Mouse (Mus musculus) liver, adult 2 months (tissue): ENCODE data around the gene Uqcc1. TPM values are rescaled to one million over a fixed set of nuclear protein-coding genes. Genes with fewer than 3 reads are reported as not detected.

Experiments used
- DNase-seq: peaks from one replicate; pipeline ENCODE4 v3.0.0-alpha.2; 2011; ENCODE audit warnings: low read depth, low spot score; ENCODE audit errors: extremely low read depth
- H3K27ac ChIP-seq: fragments of 200-500 bp; replicated peaks from 2 replicates; pipeline ENCODE4 v1.5.1; 2012; ENCODE audit warnings: low read depth, mild to moderate bottlenecking, control low read depth, inconsistent platforms, low read length; ENCODE audit not compliant: insufficient read depth
- H3K27me3 ChIP-seq: fragments of 200-500 bp; 2 replicates; pipeline ENCODE4 v1.6.1; 2012; ENCODE audit warnings: mild to moderate bottlenecking, moderate library complexity, low read length, inconsistent platforms; ENCODE audit not compliant: control insufficient read depth, insufficient read depth
- H3K36me3 ChIP-seq: fragments of 200-500 bp; 2 replicates; pipeline ENCODE4 v1.6.1; 2012; ENCODE audit warnings: low read length, inconsistent platforms; ENCODE audit not compliant: control insufficient read depth, insufficient read depth
- H3K4me1 ChIP-seq: fragments of 200-500 bp; 2 replicates; pipeline ENCODE4 v1.6.1; 2011; ENCODE audit warnings: low read length; ENCODE audit not compliant: control insufficient read depth, insufficient read depth
- H3K4me3 ChIP-seq: fragments of 200-500 bp; 2 replicates; pipeline ENCODE4 v1.5.1; 2011; ENCODE audit warnings: low read depth, mild to moderate bottlenecking, control low read depth, low read length, moderate library complexity; ENCODE audit not compliant: insufficient read depth
- H3K79me2 ChIP-seq: fragments of 200-500 bp; 2 replicates; pipeline ENCODE4 v1.6.1; 2012; ENCODE audit warnings: inconsistent platforms, mild to moderate bottlenecking, low read length, moderate library complexity; ENCODE audit not compliant: control insufficient read depth, insufficient read depth
- H3K9ac ChIP-seq: fragments of 200-500 bp; 2 replicates; pipeline ENCODE4 v1.6.1; 2012; ENCODE audit warnings: low read depth, mild to moderate bottlenecking, control low read depth, inconsistent platforms, low read length
- CTCF ChIP-seq: fragments of 200-500 bp; IDR thresholded peaks from 2 replicates; pipeline ENCODE4 v1.5.1; 2011; ENCODE audit warnings: low read depth, low read length, control low read depth
- POLR2A ChIP-seq: fragments of 200-500 bp; IDR thresholded peaks from 2 replicates; pipeline ENCODE4 v1.6.1; 2011; ENCODE audit warnings: low read length, control low read depth; ENCODE audit not compliant: insufficient read depth; ENCODE audit errors: extremely low read depth
- WGBS: fragments of 180-500 bp; shearing (Covaris S2); methylation state at CpG from one replicate; pipeline ENCODE4 v1.1.7; 2018; 5-methylcytosine and 5-hydroxymethylcytosine counted together
- polyA plus RNA-seq: library from polyadenylated mRNA; depleted of rRNA; stranded (reverse); fragments of >200 nt; gene quantifications from 2 replicates; pipeline ENCODE4 v1.2.3, GENCODE M21; 2012; rRNA removed
- total RNA-seq: library from RNA; depleted of rRNA; stranded (reverse); fragments of >200 nt; gene quantifications from 2 replicates; pipeline ENCODE4 v1.2.3, GENCODE M21; 2014; rRNA removed

Uqcc1 gene
- total RNA-seq (61.3 and 65.9 TPM in 2 replicates), polyA plus RNA-seq (31.2 and 34.4 TPM in 2 replicates)

DNA sequence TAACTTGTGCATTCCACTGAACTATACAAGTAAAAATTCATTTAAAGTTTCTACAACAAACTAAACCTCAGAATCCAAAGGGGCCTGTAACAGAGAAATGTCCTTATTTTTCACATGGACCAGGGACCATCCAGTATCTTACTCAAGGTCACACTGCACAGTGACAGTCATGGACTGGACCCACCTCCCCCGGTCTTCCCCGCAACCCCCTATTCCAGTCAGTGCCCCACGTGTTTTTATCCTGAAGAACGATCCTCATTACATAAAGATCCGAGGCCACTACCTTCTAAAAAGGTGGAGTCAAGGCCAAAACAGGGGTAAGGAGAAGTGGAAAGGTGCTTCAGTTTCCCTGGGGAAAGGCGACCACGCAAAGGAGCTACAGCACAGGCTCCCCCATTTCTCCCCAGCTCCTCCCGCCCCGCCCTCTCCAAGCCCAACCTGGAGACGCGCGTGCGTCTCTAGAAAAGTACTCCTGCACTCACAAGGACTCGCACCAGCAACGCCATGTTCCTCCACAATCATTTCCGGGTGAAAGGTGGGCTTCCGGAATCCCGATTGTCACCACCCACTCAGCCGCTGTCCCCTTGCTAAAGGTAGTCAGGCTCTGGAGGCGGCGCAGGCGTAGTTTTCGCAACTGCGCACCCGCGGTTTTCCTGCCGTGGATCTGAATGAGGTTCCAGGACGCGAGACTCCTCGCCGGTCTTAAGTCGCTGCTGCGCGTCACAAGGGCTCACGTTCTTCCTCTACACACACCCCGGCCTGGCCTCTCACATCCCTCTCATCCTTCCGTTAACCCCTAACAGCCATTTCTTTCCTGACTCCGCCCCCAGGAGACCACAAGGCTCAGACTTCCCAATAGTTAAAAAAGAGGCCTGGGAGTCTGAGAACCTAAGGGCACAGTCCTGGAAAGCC, at the start of gene Uqcc1:
TSS of gene Uqcc1 (minus strand) at position 780 of the 912 bp plus-strand sequence.
- H3K27ac ChIP-seq = peak within 1 kb of the TSS; percentile 50
- peak within 1 kb of the TSS; percentile 70 for H3K9ac ChIP-seq
- peaks cover 14% of the 10 kb centered on the region for H3K79me2 ChIP-seq
- under 1% methylated on average over 38 of the region's 38 CpGs for WGBS
- H3K4me3 ChIP-seq = peak within 1 kb of the TSS; percentile 72
- TF ChIP-seq CTCF (no peak), POLR2A (peak; percentile 42; the same call in 1 of the 2 replicates)
- DNase-seq = peak; percentile 89
- H3K4me1 ChIP-seq = peaks cover 13% of the 10 kb centered on the region
- H3K36me3 ChIP-seq = no peaks in the 10 kb centered on the region
- no peaks in the 10 kb centered on the region for H3K27me3 ChIP-seq

GRCm38 (mm10) chr2:155979328-155979991, 49.4 kb upstream of the Uqcc1 start:
- no peak for TF ChIP-seq CTCF
- H3K27me3 ChIP-seq = no peaks in the 10 kb centered on the region
- H3K79me2 ChIP-seq = no peaks in the 10 kb centered on the region
- no peaks in the 10 kb centered on the region for H3K4me1 ChIP-seq
- H3K9ac ChIP-seq = 0 out of 2 replicates have a peak overlapping the region, but pooled peaks have one; percentile 27
- no peak overlapping the region for H3K27ac ChIP-seq
- peaks cover 44% of the 10 kb centered on the region for H3K36me3 ChIP-seq
- 77% methylated on average over 5 of the region's 5 CpGs for WGBS
- DNase-seq = peak; percentile 22
- peak overlapping the region; percentile 27; the same call in 1 of the 2 replicates for H3K4me3 ChIP-seq

DNA sequence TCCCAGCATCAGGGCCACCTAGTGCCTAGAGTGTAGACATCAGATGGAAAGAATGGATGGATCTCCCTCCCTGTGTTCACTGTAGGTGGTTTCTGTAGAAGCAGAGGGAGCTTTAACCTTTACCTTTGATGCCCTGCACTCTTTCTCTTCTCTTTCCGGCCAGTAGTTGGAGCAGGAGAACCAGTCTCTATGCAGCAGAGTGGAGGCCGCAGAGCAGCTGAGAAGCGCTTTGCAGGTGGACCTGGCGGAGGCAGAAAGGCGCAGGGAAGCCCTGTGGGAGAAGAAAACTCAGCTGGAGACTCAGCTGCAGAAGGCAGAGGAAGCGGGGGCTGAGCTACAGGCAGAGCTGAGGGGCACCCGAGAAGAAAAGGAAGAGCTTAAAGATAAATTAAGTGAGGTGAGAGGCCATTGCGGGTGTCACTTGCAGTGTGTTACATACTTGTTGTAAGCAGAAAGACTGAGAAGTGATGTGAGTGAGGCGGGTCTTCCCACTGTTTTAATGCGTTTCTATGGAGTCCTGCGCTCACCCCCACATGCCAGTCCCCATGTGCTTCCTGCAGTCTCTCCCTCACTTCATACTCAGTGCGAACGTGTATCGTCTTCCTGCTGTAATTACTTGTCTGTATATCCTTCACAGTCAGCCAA, 44.1 kb upstream of the Uqcc1 start:
- no peaks in the 10 kb centered on the region for H3K79me2 ChIP-seq
- no peak for TF ChIP-seq POLR2A
- no peak for TF ChIP-seq CTCF
- peaks cover 42% of the 10 kb centered on the region for H3K36me3 ChIP-seq
- H3K4me1 ChIP-seq = no peaks in the 10 kb centered on the region
- H3K27ac ChIP-seq = no peak overlapping the region
- no peak overlapping the region for H3K9ac ChIP-seq
- H3K27me3 ChIP-seq = no peaks in the 10 kb centered on the region
- no peak for DNase-seq
- 90% methylated on average over 14 of the region's 14 CpGs for WGBS
- H3K4me3 ChIP-seq = no peak overlapping the region

- Histone ChIP-seq H3K4me3 (no peak overlapping the region), H3K4me1 (no peaks in the 10 kb centered on the region), H3K27ac (no peak overlapping the region), H3K27me3 (no peaks in the 10 kb centered on the region), H3K79me2 (no peaks in the 10 kb centered on the region), H3K36me3 (peaks cover 42% of the 10 kb centered on the region), H3K9ac (no peak overlapping the region)
- TF ChIP-seq CTCF = no peak
- TF ChIP-seq POLR2A = no peak
- DNase-seq = no peak
- 88% methylated on average over 6 of the region's 6 CpGs for WGBS
These were observed 43.2 kb upstream of the Uqcc1 start for GRCm38 (mm10) chr2:155973348-155973747.

DNA sequence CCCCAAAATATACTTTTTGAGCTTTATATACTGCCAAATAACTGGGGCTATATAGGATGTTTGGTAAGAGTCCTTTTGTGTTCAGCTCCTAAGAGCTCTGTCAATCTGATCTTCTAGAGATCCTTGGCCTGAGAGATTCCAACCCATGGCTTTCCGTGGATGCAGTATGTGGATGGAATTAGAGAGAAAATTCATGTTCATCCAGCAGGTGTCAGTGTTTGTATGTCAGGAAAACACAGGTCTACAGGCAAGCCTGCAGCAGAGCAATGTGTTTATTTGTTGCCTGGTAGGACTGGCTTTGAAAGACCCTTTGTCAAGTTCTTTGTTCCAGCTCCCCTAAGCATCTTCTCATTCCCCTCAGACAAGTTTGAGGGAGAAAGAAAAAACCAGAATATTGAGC, 32.9 kb upstream of the Uqcc1 start:
- TF ChIP-seq POLR2A (no peak), CTCF (no peak)
- Histone ChIP-seq H3K4me3 (no peak overlapping the region), H3K36me3 (peaks cover 13% of the 10 kb centered on the region; the same call in 1 of the 2 replicates), H3K4me1 (no peaks in the 10 kb centered on the region), H3K9ac (no peak overlapping the region), H3K79me2 (no peaks in the 10 kb centered on the region), H3K27me3 (no peaks in the 10 kb centered on the region), H3K27ac (no peak overlapping the region)
- peak; percentile 12 for DNase-seq
- 53% methylated on average over 1 of the region's 1 CpGs for WGBS
